Mouse (Mus musculus) left cerebral cortex, postnatal 36 days (tissue): ENCODE measurements around the gene Gm3278. TPM values are rescaled to one million over a fixed set of nuclear protein-coding genes. Genes with fewer than 3 reads are reported as not detected.
"Not testable (repeated sequence)": the region's sequence is repeated elsewhere in the genome, so short reads cannot be mapped to it uniquely, and the experiment has no call there.

Experiments used
- DNase-seq, 2 experiments: peaks; one replicate each; pipeline ENCODE4 v3.0.0; 2021 to 2022; ENCODE audit warnings: low spot score in 2 of 2, mixed read lengths in 1 of 2
- intact Hi-C: fragments of 180-260 bp; cut with DNase I; formaldehyde crosslinking; loops from one replicate; pipeline ENCODE4 v1.15.1; 2025
- total RNA-seq, 2 experiments: library from RNA; stranded (reverse); gene quantifications; 2 replicates each; pipeline ENCODE4 v1.2.3; 2021

The Gm3278 gene
- total RNA-seq: not detected

- intact Hi-C loops, DNase-seq: not testable (repeated sequence)
Observed at GRCm38 (mm10) chr14:4892116-4892515, at the start of gene Gm3278. Gene Gm3278 (plus strand): TSS chr14:4892416.

GRCm38 (mm10) chr14:4855299-4855980, 36.8 kb upstream of the Gm3278 start, which contains the start of gene Gm3264:
Gene Gm3264 (plus strand): TSS chr14:4855576.
- peak in 1 of 2 experiments; percentile 11 for DNase-seq

More at GRCm38 (mm10) chr14:4855299-4855980, 36.8 kb upstream of the Gm3278 start, which contains the start of gene Gm3264:
- intact Hi-C loops: not testable (repeated sequence)

Other genes starting within 250 kb of the Gm3278 start
- under 1 TPM in 1 of 2 experiments, not detected in 1; 0.57 TPM for gene Gm3239, start 228.2 kb upstream of the Gm3278 start, total RNA-seq
- gene Gm7876, start 183.2 kb upstream of the Gm3278 start, total RNA-seq: not detected
- gene Gm3252, start 165.6 kb upstream of the Gm3278 start, total RNA-seq: under 1 TPM in 1 of 2 experiments, not detected in 1; 0.25 TPM
- gene Gm9602, start 116.1 kb upstream of the Gm3278 start, total RNA-seq: not detected
- gene Gm3269, start 54.3 kb upstream of the Gm3278 start, total RNA-seq: not detected
- gene Gm3264, start 36.8 kb upstream of the Gm3278 start, total RNA-seq: 1 to 10 TPM; 4.6 to 6.0 TPM
- gene Gm8297, start 91.5 kb downstream of the Gm3278 start, total RNA-seq: not detected
- not detected for gene Gm3298, start 123.5 kb downstream of the Gm3278 start, total RNA-seq
- not detected for gene 4930555G01Rik, start 158.2 kb downstream of the Gm3278 start, total RNA-seq
- 1 to 10 TPM; 1.4 to 2.2 TPM for gene Gm8281, start 178.6 kb downstream of the Gm3278 start, total RNA-seq
- gene Gm8279, start 239.1 kb downstream of the Gm3278 start, total RNA-seq: not detected